Mouse (Mus musculus) hindbrain, embryonic 11.5 days (tissue): ENCODE data around the gene Brdt. TPM values are rescaled to one million over a fixed set of nuclear protein-coding genes. Genes with fewer than 3 reads are reported as not detected.

Experiments
- ATAC-seq: fragments of 200-750 bp; cut with Nextera tagmentation; 2 replicates; pipeline ENCODE4 v1.8.0; 2017; ENCODE audit warnings: mild to moderate bottlenecking, moderate TSS enrichment, moderate library complexity; ENCODE audit not compliant: low FRiP score
- DNase-seq: peaks from one replicate; pipeline ENCODE4 v3.0.0-alpha.2; 2015; ENCODE audit warnings: low spot score
- H3K27ac ChIP-seq: fragments of 300-500 bp; sonication (generic); 2 replicates; pipeline ENCODE4 v1.5.1; 2014; ENCODE audit warnings: mild to moderate bottlenecking, low read depth, low read length
- H3K27me3 ChIP-seq: fragments of 300-500 bp; sonication (generic); 2 replicates; pipeline ENCODE4 v1.6.1; 2014; ENCODE audit warnings: mild to moderate bottlenecking, low read length, moderate library complexity, mixed read lengths; ENCODE audit not compliant: control insufficient read depth, insufficient read depth
- H3K36me3 ChIP-seq: fragments of 300-500 bp; sonication (generic); 2 replicates; pipeline ENCODE4 v1.6.1; 2014; ENCODE audit warnings: mild to moderate bottlenecking, low read length, moderate library complexity, mixed read lengths; ENCODE audit not compliant: control insufficient read depth, insufficient read depth
- H3K4me1 ChIP-seq: fragments of 300-500 bp; sonication (generic); replicated peaks from 2 replicates; pipeline ENCODE4 v1.6.1; 2014; ENCODE audit warnings: low read length, mixed read lengths; ENCODE audit not compliant: control insufficient read depth, insufficient read depth
- H3K4me2 ChIP-seq: fragments of 300-500 bp; sonication (generic); replicated peaks from 2 replicates; pipeline ENCODE4 v1.6.1; 2014; ENCODE audit warnings: mild to moderate bottlenecking, low read depth, low read length
- H3K4me3 ChIP-seq: fragments of 300-500 bp; sonication (generic); 2 replicates; pipeline ENCODE4 v1.5.1; 2014; ENCODE audit warnings: low read depth, low read length
- H3K9ac ChIP-seq: fragments of 300-500 bp; sonication (generic); 2 replicates; pipeline ENCODE4 v1.6.1; 2014; ENCODE audit warnings: low read depth, low read length
- H3K9me3 ChIP-seq: fragments of 300-500 bp; sonication (generic); 2 replicates; pipeline ENCODE4 v1.6.1; 2016; ENCODE audit warnings: low read length; ENCODE audit not compliant: control insufficient read depth
- WGBS: fragments of 180-500 bp; shearing (Covaris S2); extraction: QIAGEN DNeasy Blood & Tissue Kit; methylation state at CpG from one replicate; pipeline ENCODE4 v1.1.7; 2014; 5-methylcytosine and 5-hydroxymethylcytosine counted together
- polyA plus RNA-seq: library from polyadenylated mRNA; unstranded; fragments of >200 nt; fragmentation: Nextera tagmentation; extraction: Ambion mirVana; gene quantifications from 2 replicates; pipeline ENCODE4 v1.2.1, GENCODE M21; 2014

Gene Brdt
- polyA plus RNA-seq, 1 experiment from 2014 or later, result 2.1 TPM

DNA sequence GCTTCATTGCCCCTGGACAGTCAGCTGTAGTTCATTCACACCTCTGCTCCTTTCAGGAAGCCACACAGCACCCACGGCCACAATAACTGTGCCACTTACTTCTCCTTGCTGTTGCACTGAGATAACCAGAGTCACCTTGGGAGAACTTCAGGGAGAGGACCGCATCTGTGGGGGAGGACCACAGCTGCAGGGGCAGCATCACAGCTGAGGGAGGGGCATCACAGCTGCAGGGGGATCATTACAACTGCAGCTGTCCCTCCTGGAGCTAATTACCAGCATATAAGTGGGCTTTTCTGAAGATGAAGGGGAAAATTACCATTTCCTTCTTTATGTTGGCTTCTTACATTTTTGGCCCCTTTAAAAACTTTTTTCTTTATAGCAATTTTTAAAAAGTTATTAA is 63.5 kb downstream of the Brdt start:
- H3K4me2 ChIP-seq, result no peak overlapping the region
- H3K4me1 ChIP-seq, result no peaks in the 10 kb centered on the region
- DNase-seq (no peak), ATAC-seq (no peak)
- H3K4me3 ChIP-seq, result no peak overlapping the region
- H3K9ac ChIP-seq, result no peak overlapping the region
- 75% methylated on average over 2 of the region's 2 CpGs for WGBS
- H3K27me3 ChIP-seq, result no peaks in the 10 kb centered on the region
- no peaks in the 10 kb centered on the region for H3K9me3 ChIP-seq
- H3K36me3 ChIP-seq, result no peaks in the 10 kb centered on the region
- no peak overlapping the region for H3K27ac ChIP-seq

DNA sequence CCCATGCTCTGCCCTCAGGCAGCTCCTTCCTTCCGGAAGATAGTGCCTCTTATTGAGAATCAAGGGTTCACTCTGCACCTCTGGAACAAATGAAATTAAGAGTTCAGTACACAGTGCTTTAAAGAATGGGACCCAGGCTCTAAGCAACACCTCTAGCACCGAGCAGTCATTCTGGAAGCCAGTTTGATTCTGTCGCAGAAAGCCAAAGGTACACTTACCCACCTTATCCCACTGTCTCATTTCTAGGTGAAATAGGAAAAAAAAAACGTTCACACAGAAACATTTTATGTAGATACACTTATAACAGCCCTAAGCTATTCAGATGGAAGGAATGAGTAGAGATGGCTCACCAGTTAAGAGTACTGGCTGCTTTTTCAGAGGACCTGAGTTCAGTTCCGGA is 71.5 kb downstream of the Brdt start, which contains the start of gene Ephx4:
TSS of gene Ephx4 (plus strand) at position 301 of the 400 bp plus-strand sequence.
- Histone ChIP-seq H3K9me3 (no peaks in the 10 kb centered on the region), H3K27ac (no peak within 1 kb of the TSS), H3K4me3 (peak within 1 kb of the TSS; percentile 65), H3K36me3 (no peaks in the 10 kb centered on the region), H3K4me1 (0 out of 2 replicates have a peak, but pooled peaks cover 2% of the 10 kb centered on the region), H3K9ac (peak within 1 kb of the TSS; percentile 54), H3K27me3 (peaks cover 6% of the 10 kb centered on the region; the same call in 1 of the 2 replicates), H3K4me2 (peak within 1 kb of the TSS; percentile 95)
- DNase-seq, result no peak
- ATAC-seq, result no peak
- 22% methylated on average over 5 of the region's 5 CpGs for WGBS

DNA sequence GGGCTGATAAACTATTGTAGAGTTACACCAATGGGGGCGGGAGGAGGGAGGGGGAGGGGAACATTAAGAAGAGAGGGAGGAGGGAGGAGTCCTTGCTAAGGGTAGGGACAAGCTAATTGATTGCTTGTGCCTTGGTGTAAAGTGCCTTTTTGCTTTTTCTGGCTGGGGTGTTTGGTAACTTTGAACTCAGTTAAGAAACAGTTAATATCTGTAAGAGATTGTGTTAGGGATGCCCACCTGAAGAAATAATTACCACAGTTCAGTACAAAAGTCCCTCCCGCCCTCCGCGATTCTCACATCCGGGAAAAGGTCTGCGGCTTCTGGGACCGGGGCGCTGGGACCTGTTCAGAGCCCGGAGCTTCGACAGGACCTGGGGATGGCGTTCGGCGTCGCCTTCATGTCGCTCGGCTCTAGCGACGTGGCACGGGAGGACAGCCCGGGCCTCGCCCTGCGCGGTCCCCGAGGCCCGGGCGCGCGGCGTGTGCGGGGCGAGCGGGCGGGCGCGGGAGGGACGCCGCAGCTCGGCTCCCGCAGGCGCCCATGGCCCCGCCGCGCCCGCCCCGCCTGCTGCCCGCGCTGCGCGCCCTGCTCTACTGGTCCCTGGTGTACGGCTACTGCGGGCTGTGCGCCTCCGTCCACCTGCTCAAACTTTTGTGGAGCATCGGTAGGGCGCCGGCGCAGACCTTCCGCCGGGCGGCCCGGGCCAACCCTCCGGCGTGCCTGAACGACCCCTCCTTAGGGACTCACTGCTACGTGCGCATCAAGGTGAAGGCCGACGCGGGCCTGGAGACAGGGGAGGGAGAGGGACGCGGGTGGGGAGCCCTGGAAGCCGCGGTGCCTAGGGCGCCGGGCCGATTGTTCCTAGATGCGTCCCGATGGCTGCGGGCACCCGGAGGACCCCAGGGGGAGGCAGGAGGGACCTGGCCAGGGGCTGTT is 72.3 kb downstream of the Brdt start:
- Histone ChIP-seq H3K36me3 (no peaks in the 10 kb centered on the region), H3K4me1 (0 out of 2 replicates have a peak, but pooled peaks cover 2% of the 10 kb centered on the region), H3K4me2 (peak overlapping the region; percentile 95), H3K27me3 (peaks cover 6% of the 10 kb centered on the region; the same call in 1 of the 2 replicates), H3K9ac (peak overlapping the region; percentile 54), H3K27ac (no peak overlapping the region), H3K9me3 (no peaks in the 10 kb centered on the region), H3K4me3 (peak overlapping the region; percentile 65)
- under 1% methylated on average over 72 of the region's 80 CpGs for WGBS
- DNase-seq (peak; percentile 65), ATAC-seq (peak; percentile 85)

GRCm38 (mm10) chr5:107403947-107404684 is 73.2 kb downstream of the Brdt start:
- DNase-seq, result peak; percentile 3

GRCm38 (mm10) chr5:107405361-107405760 is 74.4 kb downstream of the Brdt start:
- no peak overlapping the region for H3K9ac ChIP-seq
- peaks cover 6% of the 10 kb centered on the region; the same call in 1 of the 2 replicates for H3K27me3 ChIP-seq
- H3K36me3 ChIP-seq, result no peaks in the 10 kb centered on the region
- no peak for ATAC-seq
- H3K4me1 ChIP-seq, result 0 out of 2 replicates have a peak, but pooled peaks cover 2% of the 10 kb centered on the region
- no peak overlapping the region for H3K4me2 ChIP-seq
- no peak overlapping the region for H3K4me3 ChIP-seq
- no peak for DNase-seq
- 89% methylated on average over 4 of the region's 4 CpGs for WGBS
- H3K9me3 ChIP-seq, result no peaks in the 10 kb centered on the region
- no peak overlapping the region for H3K27ac ChIP-seq

More at GRCm38 (mm10) chr5:107403947-107404684, 73.2 kb downstream of the Brdt start:
- Histone ChIP-seq H3K9ac (peak overlapping the region; percentile 54), H3K36me3 (no peaks in the 10 kb centered on the region), H3K9me3 (no peaks in the 10 kb centered on the region), H3K4me3 (peak overlapping the region; percentile 65), H3K27me3 (peaks cover 6% of the 10 kb centered on the region; the same call in 1 of the 2 replicates), H3K4me2 (peak overlapping the region; percentile 95), H3K4me1 (0 out of 2 replicates have a peak, but pooled peaks cover 2% of the 10 kb centered on the region), H3K27ac (no peak overlapping the region)
- ATAC-seq, result no peak
- 34% methylated on average over 12 of the region's 12 CpGs for WGBS

DNA sequence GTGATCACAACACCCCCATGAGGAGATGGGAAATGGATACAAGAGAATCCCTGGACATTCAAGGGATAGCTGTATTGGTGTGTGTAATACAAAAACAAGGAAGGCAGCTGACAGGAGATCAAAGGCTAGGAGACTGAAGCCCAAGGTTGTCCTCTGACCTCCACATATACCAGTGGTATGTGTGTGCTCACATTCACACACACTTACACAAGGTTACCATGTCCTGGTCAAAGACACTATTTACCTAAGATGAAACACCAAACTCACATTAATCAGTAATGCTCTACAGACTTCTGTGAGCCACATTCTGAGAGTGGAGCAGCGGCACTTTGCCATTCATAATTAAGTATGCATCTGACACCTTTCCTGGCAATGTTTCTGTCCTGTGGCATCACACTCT is 79.3 kb downstream of the Brdt start:
- no peaks in the 10 kb centered on the region for H3K27me3 ChIP-seq
- no peaks in the 10 kb centered on the region for H3K9me3 ChIP-seq
- no peaks in the 10 kb centered on the region for H3K4me1 ChIP-seq
- no peak overlapping the region for H3K4me3 ChIP-seq
- no peak overlapping the region for H3K4me2 ChIP-seq
- WGBS, result 88% methylated on average over 1 of the region's 1 CpGs
- ATAC-seq (no peak), DNase-seq (no peak)
- H3K36me3 ChIP-seq, result no peaks in the 10 kb centered on the region
- no peak overlapping the region for H3K27ac ChIP-seq
- no peak overlapping the region for H3K9ac ChIP-seq

DNA sequence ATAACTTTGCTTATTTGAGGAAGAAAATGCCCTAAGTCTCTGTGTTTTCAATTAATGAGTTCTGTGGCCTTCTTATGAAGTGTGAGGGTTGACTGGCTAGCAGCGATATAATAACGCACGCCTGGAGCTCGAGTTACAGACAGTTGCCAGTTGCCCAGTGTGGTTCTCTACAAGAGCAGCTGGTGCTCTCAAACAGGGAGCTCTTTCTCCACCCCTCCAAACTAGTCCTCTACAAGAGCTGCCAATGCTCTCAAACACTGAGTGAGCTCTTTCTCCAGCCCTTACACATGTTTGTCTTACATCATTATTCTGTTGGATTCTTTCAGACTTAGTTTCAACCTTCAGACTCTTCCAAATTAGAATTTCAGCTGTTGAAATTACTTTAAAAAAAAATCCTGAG is 80.4 kb downstream of the Brdt start:
- Histone ChIP-seq H3K9me3 (no peaks in the 10 kb centered on the region), H3K9ac (no peak overlapping the region), H3K4me1 (no peaks in the 10 kb centered on the region), H3K4me3 (no peak overlapping the region), H3K27me3 (no peaks in the 10 kb centered on the region), H3K36me3 (no peaks in the 10 kb centered on the region), H3K4me2 (no peak overlapping the region), H3K27ac (no peak overlapping the region)
- DNase-seq (no peak), ATAC-seq (no peak)
- 69% methylated on average over 4 of the region's 4 CpGs for WGBS

DNA sequence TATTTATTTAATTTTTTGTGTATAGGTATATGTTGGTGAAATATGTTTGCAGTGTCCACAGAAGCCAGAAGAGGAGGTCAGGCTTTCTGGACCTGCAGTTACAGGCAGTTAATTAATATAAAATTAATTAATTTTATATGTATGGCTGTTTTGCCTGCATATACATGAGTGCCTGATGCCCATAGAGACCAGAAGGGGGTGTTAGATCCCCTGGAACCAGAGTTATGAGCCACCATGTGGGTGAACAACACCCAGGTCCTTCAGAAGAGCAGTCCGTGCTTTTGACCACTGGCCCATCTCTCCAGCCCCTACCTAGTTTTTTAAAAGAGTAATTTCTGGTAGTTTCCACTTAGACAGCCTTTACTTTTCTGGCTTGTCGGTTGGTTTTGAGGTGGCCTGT is 81.3 kb downstream of the Brdt start:
- Histone ChIP-seq H3K4me1 (no peaks in the 10 kb centered on the region), H3K4me3 (no peak overlapping the region), H3K4me2 (no peak overlapping the region), H3K9me3 (no peaks in the 10 kb centered on the region), H3K36me3 (no peaks in the 10 kb centered on the region), H3K9ac (no peak overlapping the region), H3K27me3 (no peaks in the 10 kb centered on the region), H3K27ac (no peak overlapping the region)
- DNase-seq (no peak), ATAC-seq (no peak)
- 75% methylated on average over 2 of the region's 2 CpGs for WGBS
